Mouse (Mus musculus) forebrain, embryonic 16.5 days (tissue): Measurements from ENCODE around the gene Tcf7. TPM values are rescaled to one million over a fixed set of nuclear protein-coding genes. Genes with fewer than 3 reads are reported as not detected.

Source experiments
- ATAC-seq: fragments of 200-750 bp; cut with Nextera tagmentation; 2 replicates; pipeline ENCODE4 v1.8.0; 2017; ENCODE audit warnings: mild to moderate bottlenecking, moderate library complexity
- H3K27ac ChIP-seq: fragments of 300-500 bp; sonication (generic); 2 replicates; pipeline ENCODE4 v1.5.1; 2014; ENCODE audit warnings: low read length, control low read depth
- H3K27me3 ChIP-seq: fragments of 300-500 bp; sonication (generic); replicated peaks from 2 replicates; pipeline ENCODE4 v1.6.1; 2014; ENCODE audit warnings: low read length; ENCODE audit not compliant: control insufficient read depth, insufficient read depth
- H3K36me3 ChIP-seq: fragments of 300-500 bp; sonication (generic); 2 replicates; pipeline ENCODE4 v1.6.1; 2014; ENCODE audit not compliant: control insufficient read depth, insufficient read depth
- H3K4me1 ChIP-seq: fragments of 300-500 bp; sonication (generic); replicated peaks from 2 replicates; pipeline ENCODE4 v1.6.1; 2014; ENCODE audit warnings: low read length; ENCODE audit not compliant: control insufficient read depth, insufficient read depth
- H3K4me2 ChIP-seq: fragments of 300-500 bp; sonication (generic); 2 replicates; pipeline ENCODE4 v1.6.1; 2014; ENCODE audit warnings: mild to moderate bottlenecking, low read length, control low read depth
- H3K4me3 ChIP-seq: fragments of 300-500 bp; sonication (generic); replicated peaks from 2 replicates; pipeline ENCODE4 v1.5.1; 2014; ENCODE audit warnings: mild to moderate bottlenecking, low read length, control low read depth
- H3K9ac ChIP-seq: fragments of 300-500 bp; sonication (generic); replicated peaks from 2 replicates; pipeline ENCODE4 v1.6.1; 2014; ENCODE audit warnings: low read depth, low read length, control low read depth
- H3K9me3 ChIP-seq: fragments of 300-500 bp; sonication (generic); 2 replicates; pipeline ENCODE4 v1.6.1; 2016; ENCODE audit warnings: low read length; ENCODE audit not compliant: control insufficient read depth
- WGBS: fragments of 180-500 bp; shearing (Covaris S2); extraction: QIAGEN DNeasy Blood & Tissue Kit; methylation state at CpG from one replicate; pipeline ENCODE4 v1.1.7; 2014; 5-methylcytosine and 5-hydroxymethylcytosine counted together
- polyA plus RNA-seq: library from polyadenylated mRNA; unstranded; fragments of >200 nt; fragmentation: Nextera tagmentation; extraction: Ambion mirVana; gene quantifications from 2 replicates; pipeline ENCODE4 v1.2.1, GENCODE M21; 2015

The Tcf7 gene
- polyA plus RNA-seq, 1 experiment from 2014 or later = 2.7 TPM

DNA sequence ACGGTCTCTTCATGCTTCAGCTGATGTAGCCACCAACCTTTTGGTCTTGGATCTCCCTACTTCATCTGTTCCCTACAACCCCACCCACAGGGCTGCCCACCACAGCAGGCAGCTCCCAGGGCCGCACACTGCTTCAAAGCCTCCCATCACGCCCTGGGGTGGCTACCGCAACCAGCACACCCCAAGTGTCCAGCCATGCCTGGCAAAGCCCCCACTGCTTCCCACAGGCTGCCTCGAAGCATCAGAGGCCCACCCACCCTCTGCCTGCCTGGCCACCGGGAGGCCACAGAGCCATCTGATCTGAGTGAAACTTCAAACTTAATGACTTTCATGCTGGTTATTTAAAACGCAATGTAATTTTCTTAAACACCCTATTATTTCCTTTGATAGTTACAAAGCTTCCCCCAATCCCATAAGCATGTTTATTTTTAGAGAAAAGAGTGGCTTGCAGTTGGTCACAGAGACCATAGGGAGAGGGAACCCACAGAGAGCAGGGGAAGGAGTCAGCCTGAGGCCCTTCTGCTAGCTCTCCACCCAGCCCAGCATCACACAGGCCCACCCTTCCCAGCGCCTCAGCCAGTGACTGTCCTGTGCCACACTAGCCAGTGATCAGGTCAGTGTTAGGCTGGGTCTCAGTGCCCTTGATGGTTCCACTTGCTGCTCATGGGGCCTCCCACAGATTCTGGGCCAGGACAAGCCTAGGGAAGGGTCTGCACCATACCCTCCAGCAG is 10.9 kb downstream of the Tcf7 start:
- 75% methylated on average over 8 of the region's 8 CpGs for WGBS
- H3K4me3 ChIP-seq = no peak overlapping the region

GRCm38 (mm10) chr11:52269841-52270240 is 13.0 kb downstream of the Tcf7 start:
- H3K4me1 ChIP-seq = no peaks in the 10 kb centered on the region
- H3K9me3 ChIP-seq = no peaks in the 10 kb centered on the region
- no peak overlapping the region for H3K9ac ChIP-seq
- WGBS = 66% methylated on average over 6 of the region's 6 CpGs
- no peaks in the 10 kb centered on the region for H3K27me3 ChIP-seq
- H3K36me3 ChIP-seq = no peaks in the 10 kb centered on the region
- no peak for ATAC-seq
- H3K4me2 ChIP-seq = no peak overlapping the region
- H3K4me3 ChIP-seq = no peak overlapping the region
- H3K27ac ChIP-seq = no peak overlapping the region

More for the DNA sequence above, 10.9 kb downstream of the Tcf7 start:
- Histone ChIP-seq H3K4me2 (no peak overlapping the region), H3K9ac (no peak overlapping the region), H3K27me3 (no peaks in the 10 kb centered on the region), H3K4me1 (no peaks in the 10 kb centered on the region), H3K36me3 (no peaks in the 10 kb centered on the region), H3K27ac (no peak overlapping the region), H3K9me3 (no peaks in the 10 kb centered on the region)
- no peak for ATAC-seq

DNA sequence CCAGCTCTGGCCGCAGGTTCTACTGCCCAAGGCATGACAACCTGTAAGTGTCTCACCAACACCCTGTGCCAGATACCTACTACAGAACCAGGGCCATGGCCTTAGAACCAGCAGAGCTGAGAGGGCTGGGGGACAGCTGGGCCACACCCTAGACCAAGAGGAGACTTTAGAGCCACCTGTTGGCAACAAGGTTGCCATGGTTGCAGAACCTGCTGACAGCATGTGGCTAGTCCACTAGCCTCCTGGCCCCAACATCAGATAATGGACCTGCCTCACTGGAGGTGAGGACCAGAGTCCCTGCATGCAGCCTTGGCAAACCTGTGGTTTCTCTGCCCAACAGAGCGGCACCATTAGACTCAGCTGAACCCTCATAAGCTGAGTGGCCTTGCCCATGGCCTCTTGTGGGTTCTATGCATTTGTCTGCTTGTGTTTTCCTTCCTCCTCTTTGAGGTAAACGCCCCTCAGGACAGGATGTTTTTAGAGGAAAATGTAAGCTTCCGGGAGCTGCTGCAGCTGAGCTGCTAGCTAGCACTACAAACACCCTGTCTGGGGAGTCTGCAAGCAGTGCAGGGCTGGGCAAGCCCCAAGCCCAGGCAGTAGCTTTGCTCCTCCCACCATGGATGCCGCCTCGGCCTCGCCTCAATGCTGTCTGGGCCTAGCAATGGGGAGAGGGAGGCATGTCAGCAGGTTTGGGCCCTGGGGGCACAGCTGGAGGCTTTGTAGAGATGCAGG is 14.5 kb downstream of the Tcf7 start:
- Histone ChIP-seq H3K27ac (no peak overlapping the region), H3K27me3 (no peaks in the 10 kb centered on the region), H3K4me3 (no peak overlapping the region), H3K9ac (no peak overlapping the region), H3K4me1 (no peaks in the 10 kb centered on the region), H3K4me2 (no peak overlapping the region), H3K9me3 (no peaks in the 10 kb centered on the region), H3K36me3 (no peaks in the 10 kb centered on the region)
- ATAC-seq = no peak
- WGBS = 72% methylated on average over 7 of the region's 7 CpGs

- Histone ChIP-seq H3K9me3 (no peaks in the 10 kb centered on the region), H3K4me2 (no peak overlapping the region), H3K27me3 (no peaks in the 10 kb centered on the region), H3K4me1 (no peaks in the 10 kb centered on the region), H3K36me3 (no peaks in the 10 kb centered on the region), H3K27ac (no peak overlapping the region), H3K9ac (no peak overlapping the region), H3K4me3 (no peak overlapping the region)
- 91% methylated on average over 5 of the region's 5 CpGs for WGBS
- no peak for ATAC-seq
Observed at GRCm38 (mm10) chr11:52267271-52267670, 15.5 kb downstream of the Tcf7 start.

- Histone ChIP-seq H3K36me3 (no peaks in the 10 kb centered on the region), H3K9me3 (no peaks in the 10 kb centered on the region), H3K4me1 (no peaks in the 10 kb centered on the region), H3K27ac (no peak overlapping the region), H3K9ac (no peak overlapping the region), H3K27me3 (no peaks in the 10 kb centered on the region), H3K4me2 (no peak overlapping the region), H3K4me3 (no peak overlapping the region)
- 71% methylated on average over 12 of the region's 12 CpGs for WGBS
- ATAC-seq = no peak
Observed at GRCm38 (mm10) chr11:52265616-52266307, 17.1 kb downstream of the Tcf7 start.

GRCm38 (mm10) chr11:52264871-52265270 is 17.9 kb downstream of the Tcf7 start:
- H3K4me1 ChIP-seq = no peaks in the 10 kb centered on the region
- H3K27me3 ChIP-seq = no peaks in the 10 kb centered on the region
- no peak overlapping the region for H3K9ac ChIP-seq
- no peak overlapping the region for H3K27ac ChIP-seq
- H3K36me3 ChIP-seq = no peaks in the 10 kb centered on the region
- H3K9me3 ChIP-seq = no peaks in the 10 kb centered on the region
- 80% methylated on average over 7 of the region's 7 CpGs for WGBS
- no peak overlapping the region for H3K4me2 ChIP-seq
- no peak for ATAC-seq
- H3K4me3 ChIP-seq = no peak overlapping the region

DNA sequence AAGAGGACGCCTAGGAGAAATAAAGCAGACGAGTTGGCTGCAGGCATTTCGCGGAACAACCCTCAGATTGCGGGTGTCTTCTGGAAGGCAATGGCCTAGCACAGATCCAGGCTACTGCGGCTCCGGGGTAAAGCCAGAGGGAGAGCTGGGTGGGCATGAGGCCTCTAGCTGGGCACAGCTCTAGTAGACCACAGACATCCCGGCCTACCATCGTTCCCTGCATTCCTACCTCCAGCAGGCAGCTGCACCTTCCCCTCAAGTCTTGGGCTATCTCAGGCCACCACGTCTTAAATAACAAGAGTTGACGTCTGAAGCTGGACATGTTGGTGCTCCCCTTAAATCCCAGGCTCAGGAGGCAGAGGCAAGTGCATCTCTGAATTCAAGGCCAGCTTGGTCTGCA is 20.5 kb downstream of the Tcf7 start:
- H3K9me3 ChIP-seq = no peaks in the 10 kb centered on the region
- no peaks in the 10 kb centered on the region for H3K27me3 ChIP-seq
- no peak for ATAC-seq
- no peak overlapping the region for H3K27ac ChIP-seq
- no peak overlapping the region for H3K9ac ChIP-seq
- WGBS = 95% methylated on average over 11 of the region's 11 CpGs
- no peaks in the 10 kb centered on the region for H3K36me3 ChIP-seq
- no peak overlapping the region for H3K4me2 ChIP-seq
- H3K4me3 ChIP-seq = no peak overlapping the region
- no peaks in the 10 kb centered on the region for H3K4me1 ChIP-seq

DNA sequence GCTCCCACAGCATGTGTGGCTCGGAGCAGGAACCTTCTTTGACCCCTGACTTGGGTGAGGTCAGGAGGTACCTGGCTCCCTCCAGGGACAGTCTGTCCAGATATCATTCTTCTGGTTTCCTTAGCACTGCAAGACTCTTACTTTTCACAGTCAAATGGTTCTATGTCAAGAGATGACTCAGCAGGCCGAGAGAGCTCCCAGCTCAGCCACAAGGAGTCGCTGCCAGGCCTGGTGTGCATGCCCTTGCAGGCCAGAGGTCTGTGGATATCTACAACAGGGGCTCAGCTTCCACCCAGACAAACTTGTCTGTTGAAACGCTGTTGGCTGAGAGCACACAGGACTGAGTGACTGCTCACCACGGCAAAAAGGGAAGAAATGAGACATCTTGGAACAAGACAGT is 20.9 kb downstream of the Tcf7 start:
- Histone ChIP-seq H3K27ac (no peak overlapping the region), H3K4me2 (no peak overlapping the region), H3K27me3 (no peaks in the 10 kb centered on the region), H3K4me1 (no peaks in the 10 kb centered on the region), H3K9me3 (no peaks in the 10 kb centered on the region), H3K36me3 (no peaks in the 10 kb centered on the region), H3K9ac (no peak overlapping the region), H3K4me3 (no peak overlapping the region)
- ATAC-seq = no peak
- 65% methylated on average over 5 of the region's 5 CpGs for WGBS

- Histone ChIP-seq H3K4me3 (no peak overlapping the region), H3K9ac (no peak overlapping the region), H3K27me3 (no peaks in the 10 kb centered on the region), H3K27ac (no peak overlapping the region), H3K4me1 (no peaks in the 10 kb centered on the region), H3K4me2 (no peak overlapping the region), H3K9me3 (no peaks in the 10 kb centered on the region), H3K36me3 (no peaks in the 10 kb centered on the region)
- no peak for ATAC-seq
- 71% methylated on average over 4 of the region's 4 CpGs for WGBS
Observed at GRCm38 (mm10) chr11:52260878-52261277, 21.9 kb downstream of the Tcf7 start.
